Mouse (Mus musculus): ENCODE measurements around the gene Osbpl7.
A peak's percentile ranks its signal among the peaks of the same experiment; 100 is the strongest.

Osbpl7 gene

DNA sequence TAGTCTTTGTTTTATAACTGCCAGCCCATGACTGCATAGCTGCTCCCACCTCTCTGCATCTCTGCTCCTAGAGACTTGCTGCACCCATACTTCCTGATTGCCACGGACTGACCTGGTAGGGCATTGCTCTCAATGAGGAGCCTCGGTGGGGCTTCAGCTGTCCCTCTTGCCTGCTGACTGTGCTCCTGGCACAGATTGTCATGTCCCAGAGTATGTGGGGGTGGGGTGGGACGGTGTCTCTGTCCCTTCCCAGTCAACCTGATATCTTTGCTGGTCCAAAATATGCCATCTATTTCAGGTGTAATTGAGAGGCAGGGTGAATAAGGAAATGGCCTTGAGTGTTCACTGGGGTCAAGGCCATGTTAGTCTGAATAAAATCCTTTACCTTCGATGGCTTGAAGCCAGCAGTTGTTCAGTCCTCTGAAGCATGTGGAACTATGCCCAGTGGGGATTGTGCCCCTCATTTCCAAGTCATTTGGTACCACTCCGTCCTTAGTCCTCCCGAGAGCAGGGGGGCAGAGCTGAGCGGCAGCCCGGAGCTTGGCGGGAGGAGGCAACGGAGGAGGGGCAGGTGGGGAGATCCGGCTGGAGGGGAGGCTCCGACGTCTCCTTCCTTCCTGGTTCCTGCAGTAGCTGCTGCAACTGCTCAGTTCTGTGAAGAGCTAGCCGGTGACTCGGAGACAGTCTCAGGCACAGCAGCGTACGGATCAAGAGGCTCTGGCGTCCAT is at the start of gene Osbpl7:
Gene Osbpl7, plus strand, starts transcription at position 413 of the 728 bp plus-strand sequence.
- peak; percentile 70 for DNase-seq

DNA sequence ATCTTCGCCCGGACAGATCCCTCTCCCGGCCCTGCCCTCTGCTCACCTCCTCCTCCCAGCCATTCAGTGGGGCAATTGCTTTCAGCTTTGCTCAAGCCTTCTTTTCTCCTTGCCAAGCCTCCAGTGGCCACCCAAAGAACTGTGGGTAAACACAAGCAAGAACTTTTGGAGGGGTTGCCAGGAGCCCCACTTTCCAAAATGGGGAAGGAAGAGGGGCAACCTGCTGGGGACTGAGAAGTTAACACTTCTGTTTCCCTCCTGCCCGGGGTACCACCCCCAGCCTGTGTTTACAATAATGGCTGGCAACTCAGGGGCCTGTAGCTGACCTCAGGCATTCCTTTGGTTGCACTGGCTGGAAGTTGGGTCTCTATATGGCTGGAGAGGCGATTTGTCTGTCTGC is 47.3 kb upstream of the Osbpl7 start:
- DNase-seq: no peak

DNA sequence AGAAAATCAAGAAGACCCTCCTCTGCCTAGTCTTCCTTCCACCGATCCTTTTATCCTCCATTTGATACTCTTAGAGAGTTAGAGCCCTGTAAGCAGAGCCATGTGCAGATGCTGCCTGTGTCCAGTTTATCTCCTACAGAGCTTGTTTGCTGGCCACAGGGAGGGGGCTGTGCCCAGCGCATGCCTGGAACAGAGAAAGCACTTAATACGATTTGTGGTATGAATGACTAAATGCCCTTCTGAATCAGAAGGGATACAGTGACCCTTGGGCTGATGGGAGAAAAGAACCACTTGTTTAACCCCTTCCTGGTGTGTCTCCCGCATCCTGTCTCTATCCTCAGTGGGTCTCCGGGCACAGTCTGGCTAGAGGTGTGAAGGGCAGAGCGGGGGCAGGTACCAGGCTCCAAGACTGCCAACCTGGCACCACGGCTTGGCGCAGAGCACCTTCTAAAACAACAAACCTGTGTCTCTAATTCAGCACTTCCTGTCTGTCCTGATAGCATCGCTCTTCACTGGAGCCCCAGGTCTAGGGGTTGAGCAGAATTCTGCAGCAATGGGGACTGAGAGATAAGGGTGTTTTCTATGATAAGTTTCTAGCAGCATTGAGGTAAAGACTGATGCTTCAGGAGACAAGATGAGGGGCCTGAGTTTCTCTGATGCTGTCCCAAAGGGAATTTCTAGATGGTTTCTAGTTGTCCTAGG is 43.2 kb upstream of the Osbpl7 start:
- DNase-seq: no peak

DNA sequence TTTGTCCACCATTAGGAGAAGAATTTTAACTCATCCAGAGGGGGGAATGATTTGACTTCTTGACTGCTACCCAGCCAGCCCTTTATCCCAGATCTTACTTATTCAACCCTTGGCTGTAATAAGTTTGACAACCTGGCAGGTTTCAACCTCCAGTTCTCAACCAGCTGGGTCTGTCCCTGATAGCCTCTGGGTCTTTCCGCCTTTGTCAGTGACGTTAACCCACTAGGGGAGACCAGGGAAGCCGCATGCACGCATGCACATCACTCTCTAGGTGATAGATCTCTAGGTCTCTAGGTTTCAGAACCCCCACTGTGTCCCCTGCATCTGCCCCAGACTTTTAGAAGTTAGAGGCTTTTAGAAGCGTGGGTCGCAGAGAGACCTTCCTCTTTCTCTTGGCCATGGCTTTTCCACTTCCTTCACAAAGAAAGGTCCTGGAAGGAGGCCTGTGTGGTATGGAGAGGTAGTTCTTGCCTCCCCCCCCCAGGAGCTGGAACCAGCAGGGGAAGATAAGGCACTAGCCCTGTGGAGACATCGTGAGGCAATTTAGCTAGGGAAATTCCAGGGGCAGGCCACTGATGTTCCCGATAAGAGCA is 41.1 kb upstream of the Osbpl7 start:
- DNase-seq: no peak

DNA sequence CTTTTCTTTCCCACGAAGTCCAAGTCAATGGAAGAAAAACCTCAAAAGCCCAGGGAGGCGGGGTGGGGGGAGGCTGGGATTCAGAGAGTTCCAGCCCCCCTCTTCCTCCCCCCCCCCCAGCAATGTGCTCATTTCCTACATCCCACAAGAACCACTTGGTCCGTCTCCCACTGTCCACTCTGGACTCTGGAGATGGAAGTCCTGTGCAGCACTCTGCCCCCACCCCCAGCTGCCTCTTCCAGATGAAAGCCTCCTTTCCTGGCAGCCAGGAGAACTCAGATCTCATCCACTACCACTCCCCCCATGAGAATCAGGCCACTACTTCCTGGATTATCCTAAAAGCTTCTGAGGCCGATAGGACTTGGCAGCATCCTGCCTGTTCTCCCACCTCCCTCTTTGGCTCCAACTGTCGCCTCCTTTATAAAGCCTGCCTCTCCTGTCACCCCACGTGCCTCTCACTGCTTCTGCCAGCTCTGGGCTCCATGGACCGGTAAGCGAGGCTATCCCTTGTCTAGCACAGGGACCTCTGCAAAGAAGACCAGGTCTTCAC is 37.2 kb upstream of the Osbpl7 start, which contains the start of gene Sp6:
Gene Sp6, plus strand, starts transcription at position 274 of the 550 bp plus-strand sequence.
- DNase-seq: no peak

DNA sequence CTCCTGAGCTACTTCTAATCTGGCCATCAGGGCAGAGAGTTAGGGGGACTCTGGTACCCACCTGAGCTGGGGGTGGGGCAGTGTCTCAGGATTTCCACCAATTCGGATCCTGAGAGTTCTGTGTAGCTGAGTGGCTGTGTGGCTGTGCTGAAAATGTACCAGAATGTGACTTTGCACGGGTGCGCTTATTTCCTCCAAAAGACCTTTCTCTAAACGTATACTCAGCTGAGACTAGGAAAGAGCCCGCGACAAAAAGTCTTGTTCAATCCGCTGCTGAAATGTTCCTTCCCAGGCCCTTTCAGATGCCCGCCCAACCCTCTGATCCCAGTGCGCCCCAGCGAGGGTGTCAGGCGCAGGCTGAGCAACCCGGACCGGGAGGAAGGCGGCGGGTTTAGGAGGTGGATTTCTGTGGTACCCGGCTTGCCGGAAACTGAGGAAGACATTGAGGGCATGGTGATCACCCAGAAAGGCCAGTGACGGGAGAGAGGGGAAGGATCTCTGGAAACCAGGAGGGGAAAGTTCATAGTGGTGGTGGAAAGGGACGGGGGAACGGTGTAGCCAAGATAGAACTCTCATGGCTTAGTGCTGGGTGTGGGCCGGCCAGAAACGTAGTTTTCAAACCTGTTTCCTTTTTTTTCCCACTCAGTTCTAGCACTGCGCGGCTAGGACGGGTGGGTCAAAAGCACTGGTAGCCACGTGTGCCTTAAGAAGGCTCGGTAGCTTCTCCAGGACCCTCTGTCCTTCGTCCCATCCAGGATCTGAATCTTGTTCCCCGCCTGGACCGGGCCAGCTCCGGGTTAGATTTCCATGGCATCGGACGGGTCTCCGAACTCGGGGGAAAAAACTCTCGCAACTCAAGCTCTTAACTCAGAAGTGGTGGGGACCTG is 32.5 kb upstream of the Osbpl7 start:
- no peak for DNase-seq

DNA sequence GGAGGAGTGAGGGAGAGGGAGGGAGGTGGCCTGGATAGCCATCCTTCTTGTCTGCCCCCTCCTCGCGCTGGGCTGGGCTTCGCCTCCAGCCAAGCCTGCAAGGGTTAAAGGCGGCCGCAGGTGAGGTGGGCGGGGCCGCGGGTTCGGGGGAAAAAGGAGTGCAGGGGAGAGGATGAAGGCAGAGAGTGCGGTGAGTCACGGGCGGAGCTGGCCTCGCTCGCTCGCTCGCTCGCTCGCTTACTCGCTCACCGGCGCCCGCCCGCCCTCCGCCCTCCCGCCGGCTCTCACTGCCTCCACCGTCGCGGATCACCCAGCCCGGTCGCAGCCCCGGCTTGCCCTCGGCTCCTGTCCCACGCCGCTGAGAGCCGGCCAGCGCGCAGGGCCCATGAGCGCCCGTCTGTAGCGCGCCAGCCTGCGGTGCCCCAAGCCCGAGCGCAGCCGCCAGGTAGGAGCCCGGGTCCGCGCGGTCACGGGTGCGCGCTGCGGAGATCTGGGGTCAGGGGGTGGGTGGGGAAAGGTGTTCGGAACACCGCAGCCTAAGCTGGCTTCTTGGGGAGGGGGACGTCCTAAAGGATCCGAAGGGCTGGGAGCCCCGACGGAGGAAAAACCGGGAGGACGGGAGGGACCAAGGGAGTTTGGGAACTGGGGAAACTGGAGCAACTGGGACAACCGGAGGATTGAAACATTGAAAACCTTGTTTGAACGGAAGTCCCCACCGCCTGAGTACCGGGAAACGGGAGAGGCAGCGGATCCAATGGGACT is 31.7 kb upstream of the Osbpl7 start:
- DNase-seq: no peak

DNA sequence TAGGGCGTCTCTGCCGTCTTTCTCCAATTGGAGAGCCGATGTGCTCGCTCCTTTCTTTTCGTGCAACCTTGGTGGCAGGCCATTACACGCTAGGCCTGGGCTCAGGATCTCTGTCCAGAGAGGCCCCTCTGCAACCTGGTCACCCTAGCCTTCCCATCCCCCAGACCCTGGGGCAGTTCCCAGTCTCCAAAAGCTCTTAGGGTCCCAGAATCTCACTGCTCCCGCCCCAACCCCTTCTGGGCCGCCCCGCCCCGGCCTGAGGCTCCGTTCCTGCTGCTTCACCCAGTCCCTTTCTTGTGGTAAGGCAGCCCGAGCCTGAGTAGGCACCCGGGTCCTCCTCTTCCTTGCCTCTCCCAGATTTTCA is 31.1 kb upstream of the Osbpl7 start:
- DNase-seq: no peak

DNA sequence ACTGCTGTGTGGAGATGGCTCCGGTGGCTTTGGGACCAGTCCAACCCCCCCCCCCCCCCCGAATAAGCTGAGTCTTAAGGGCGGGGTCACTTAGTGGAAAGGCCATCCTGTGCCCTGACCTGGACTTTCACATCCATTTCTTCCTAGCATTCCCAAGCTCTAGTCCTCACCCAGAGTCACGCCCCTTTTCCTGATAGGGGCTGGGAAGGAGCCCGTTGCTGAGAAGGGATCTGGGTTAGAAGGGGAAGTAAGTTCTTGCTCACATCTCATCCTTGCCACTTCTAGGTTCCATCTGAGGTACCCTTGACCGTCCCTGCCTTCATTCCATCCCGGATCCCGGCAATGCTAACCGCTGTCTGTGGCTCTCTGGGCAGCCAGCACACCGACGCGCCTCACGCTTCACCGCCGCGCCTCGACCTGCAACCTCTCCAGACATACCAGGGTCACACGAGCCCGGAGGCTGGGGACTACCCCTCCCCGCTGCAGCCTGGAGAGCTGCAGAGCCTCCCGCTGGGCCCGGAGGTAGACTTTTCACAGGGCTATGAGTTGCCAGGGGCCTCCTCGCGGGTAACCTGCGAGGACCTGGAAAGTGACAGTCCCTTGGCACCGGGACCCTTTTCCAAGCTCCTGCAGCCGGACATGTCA is 29.2 kb upstream of the Osbpl7 start:
- DNase-seq: no peak

DNA sequence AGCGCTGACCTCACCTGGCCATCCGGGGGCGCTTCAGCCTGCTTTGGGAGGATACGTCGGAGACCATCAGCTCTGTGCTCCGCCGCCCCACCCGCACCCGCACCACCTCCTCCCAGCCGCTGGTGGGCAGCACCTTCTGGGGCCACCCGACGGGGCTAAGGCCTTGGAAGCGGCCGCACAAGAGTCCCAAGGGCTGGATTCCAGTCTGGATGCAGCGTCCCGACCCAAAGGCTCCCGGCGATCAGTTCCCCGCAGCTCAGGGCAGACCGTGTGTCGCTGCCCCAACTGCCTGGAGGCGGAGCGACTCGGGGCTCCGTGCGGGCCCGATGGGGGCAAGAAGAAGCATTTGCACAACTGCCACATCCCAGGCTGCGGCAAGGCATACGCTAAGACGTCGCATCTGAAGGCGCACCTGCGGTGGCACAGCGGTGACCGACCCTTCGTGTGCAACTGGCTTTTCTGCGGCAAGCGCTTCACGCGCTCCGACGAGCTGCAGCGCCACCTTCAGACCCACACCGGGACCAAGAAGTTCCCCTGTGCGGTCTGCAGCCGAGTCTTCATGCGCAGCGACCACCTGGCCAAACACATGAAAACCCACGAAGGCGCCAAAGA is 28.4 kb upstream of the Osbpl7 start:
- DNase-seq: peak; percentile 74

DNA sequence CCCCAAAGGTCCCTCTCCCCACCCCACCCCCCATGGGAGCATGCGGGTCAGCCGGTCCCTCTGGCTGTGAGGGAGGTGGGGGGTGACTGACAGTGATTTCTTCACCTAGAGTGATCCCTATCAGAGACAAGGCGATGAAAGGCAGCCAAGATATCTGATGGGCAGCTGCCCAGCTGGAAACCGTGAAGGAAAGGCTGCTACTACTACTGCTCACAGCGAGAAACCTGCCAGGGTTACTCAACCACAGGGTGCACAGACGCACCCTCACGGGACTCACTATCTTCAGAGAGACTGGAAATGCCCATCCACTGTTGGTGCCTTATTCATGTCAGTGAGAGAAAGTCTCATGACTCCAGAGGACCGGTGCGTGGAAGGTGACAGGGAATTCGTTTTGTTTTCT is 25.5 kb upstream of the Osbpl7 start:
- no peak for DNase-seq

DNA sequence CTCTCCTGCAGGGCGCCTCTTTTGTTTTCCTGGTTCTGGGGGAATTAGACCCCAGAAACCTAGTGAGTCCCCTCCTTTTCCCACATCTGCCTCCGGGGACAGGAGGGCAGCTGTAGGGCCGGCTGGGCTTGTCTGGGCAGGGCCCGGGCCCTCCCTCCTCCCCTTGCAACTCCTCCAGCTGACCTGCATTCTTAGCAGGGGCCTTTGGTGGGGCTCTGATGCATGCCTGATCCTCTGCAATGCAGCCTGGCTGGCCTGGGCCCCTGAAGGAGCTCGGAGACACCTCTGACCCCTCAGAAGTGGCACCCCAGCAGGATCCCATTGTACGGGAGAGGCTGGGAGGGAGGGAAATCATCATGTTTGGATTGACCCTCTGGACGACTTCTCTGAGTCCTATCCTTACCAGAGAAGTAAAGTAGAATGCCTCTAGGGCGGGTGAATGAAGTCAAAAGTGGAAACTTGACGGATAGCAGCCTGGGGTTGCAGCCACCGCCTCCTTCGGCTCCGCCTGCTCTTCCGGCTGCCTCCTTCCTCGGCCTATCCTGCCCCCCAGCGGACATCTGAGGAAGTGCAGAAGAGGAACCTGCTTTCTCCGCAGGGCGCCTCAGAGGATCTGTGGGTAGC is 24.6 kb upstream of the Osbpl7 start:
- DNase-seq: peak; percentile 76

DNA sequence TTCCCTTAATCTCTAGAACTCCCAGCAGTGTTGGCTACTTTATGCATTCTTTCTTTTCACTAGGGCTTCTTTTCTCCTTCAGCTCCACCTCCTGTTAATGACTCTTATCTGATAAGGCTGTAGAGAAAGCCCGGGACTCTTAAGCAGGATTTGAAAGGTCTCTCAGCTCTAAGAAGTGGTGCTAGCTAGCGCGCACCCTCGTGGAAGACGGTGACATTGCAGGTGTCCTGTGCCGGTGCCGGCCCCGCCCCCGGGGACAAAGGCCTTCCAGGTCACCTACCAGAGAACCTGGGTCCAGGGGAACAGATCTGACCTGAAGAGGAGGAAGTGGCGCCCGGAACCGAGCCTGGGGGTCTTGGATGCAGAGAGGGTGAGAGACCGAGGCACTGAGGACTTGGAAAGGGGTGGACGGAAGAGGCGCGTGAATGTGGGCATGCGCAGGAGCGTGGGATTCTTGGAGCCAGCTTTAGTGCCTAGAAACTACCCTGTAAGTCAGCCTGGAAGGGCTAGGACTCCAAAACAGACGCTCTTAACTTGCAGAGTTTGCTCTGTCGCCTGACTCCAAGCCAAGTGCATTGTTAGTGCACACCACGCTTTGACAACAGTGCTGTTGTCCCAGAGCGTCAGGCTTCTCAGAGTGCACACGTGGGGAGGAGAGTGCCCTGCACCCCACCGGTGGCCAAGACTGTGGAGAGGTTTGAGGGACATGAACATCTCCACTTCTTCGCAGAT is 20.6 kb upstream of the Osbpl7 start, which contains the start of gene Scrn2:
Gene Scrn2, plus strand, starts transcription at position 253 of the 732 bp plus-strand sequence.
- peak; percentile 91 for DNase-seq

DNA sequence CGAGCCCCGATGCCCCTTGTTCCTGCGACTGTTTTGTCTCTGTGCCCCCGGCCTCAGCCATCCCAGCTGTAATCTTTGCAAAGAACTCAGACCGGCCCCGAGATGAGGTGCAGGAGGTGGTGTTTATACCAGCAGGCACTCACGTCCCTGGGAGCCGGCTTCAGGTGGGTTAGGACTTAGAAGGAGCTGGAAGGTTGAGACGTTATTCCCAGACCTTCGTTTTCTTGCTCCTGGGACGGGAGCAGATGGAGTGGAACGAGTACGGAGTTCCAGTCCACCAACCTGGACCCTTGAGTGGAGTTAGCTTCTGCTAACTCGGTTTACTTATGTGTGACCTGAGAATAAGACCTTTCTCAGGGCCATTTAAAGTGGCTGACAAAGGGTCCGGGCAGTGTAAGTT is 20.0 kb upstream of the Osbpl7 start:
- peak; percentile 46 for DNase-seq

DNA sequence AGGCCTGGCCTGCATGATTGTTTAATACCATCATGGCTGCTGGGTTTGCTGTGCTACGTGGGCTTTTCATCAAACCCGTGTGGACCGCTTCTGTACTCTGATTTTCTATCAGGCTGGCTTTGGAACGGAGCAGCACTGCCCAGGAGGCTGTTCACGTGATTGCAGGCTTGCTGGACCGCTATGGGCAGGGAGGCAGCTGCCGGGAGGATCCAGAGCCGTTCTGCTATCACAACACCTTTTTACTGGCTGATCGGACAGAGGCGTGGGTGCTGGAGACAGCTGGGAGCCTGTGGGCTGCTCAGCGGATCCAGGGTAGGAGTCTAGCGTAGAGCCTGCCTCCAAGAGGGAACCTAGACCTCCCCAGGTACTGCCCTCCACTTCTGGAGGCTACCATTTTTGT is 18.5 kb upstream of the Osbpl7 start:
- peak; percentile 56 for DNase-seq

DNA sequence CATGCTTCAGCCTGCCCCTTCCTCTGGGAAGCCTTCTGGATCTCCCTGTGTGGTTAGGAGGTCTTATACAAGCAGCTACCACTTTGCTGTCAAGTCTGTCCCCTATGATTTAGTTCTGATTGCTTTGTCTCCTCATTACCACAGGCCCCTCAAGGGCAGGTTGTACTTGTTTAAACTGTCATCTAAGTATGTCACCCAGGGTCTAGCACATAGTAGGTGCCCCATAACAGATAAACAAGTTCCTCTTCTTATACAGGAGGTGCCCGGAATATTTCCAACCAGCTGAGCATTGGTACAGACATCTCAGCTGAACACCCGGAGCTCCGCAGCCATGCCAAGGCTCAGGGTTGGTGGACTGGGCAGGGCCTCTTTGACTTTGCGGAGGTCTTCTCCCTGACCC is 17.9 kb upstream of the Osbpl7 start:
- DNase-seq: no peak

DNA sequence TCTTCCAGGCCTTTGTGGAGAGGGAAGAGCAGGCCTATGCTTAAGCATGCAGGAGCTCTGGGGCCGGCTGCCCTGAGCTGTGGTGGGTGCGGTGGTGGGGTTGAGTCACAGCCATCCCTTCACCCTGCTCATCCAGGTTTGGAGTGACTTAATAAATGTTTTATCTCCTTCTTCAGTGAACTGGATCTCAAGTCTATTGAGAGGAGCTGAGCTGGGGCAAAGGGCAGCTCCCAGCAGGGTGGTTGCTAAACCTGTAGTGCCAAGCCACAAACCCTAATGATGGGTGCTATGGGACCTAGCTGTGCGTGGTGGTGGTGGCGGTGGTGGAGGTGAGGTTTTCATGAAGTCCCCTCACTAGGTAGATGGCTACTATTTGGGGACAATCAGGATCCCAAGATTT is 16.6 kb upstream of the Osbpl7 start:
- peak; percentile 51 for DNase-seq

DNA sequence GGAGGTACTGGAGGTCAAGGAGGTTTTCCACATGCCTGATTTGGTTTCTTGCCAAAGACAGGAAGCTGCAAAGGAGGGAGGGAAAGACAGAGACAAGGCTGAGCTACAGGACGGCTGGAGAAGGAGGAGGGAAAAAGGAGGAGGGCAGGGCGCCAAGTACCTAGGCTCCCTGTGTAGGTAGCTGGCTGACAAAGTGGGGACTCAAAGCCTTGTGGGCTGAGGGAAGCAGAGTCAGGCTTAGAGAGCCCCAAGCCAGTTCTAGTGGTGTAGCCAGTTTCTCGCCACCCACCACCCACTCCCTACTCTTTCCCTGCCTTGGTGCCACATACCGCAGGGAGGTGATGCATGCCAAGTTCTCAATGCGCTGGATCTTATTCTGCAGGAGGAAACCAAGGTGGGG is 14.3 kb upstream of the Osbpl7 start:
- peak; percentile 68 for DNase-seq

DNA sequence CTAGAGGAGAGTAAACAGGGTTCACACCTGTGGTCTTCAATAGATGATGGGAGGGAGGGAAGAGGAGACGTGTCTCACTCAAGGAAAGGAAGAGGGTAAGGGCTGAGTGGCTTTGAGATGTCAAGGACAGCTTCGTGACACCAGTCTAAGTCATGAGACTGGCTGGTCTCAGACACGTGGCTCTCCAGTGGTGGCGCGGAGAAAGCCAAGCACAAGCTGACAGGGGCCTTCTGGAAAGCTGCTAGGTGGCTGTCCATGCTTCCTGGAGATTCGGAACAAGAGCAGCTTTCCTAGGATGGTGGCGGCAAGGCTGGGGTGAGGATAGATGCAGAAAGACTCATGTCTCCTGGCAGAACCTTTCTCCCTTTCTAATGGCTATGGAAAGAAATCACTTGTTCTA is 11.5 kb upstream of the Osbpl7 start:
- DNase-seq: no peak
